Mouse (Mus musculus) lung, adult 2 months (tissue): ENCODE data around the gene Aldh3b1.

Experiments used
- CTCF ChIP-seq: fragments of 200-500 bp; IDR thresholded peaks from 2 replicates; pipeline ENCODE4 v1.5.1; 2011; ENCODE audit warnings: mild to moderate bottlenecking, low read length, control low read depth; ENCODE audit not compliant: insufficient read depth
- POLR2A ChIP-seq: fragments of 200-500 bp; IDR thresholded peaks from 2 replicates; pipeline ENCODE4 v1.6.1; 2011; ENCODE audit warnings: low read depth, mild to moderate bottlenecking, control low read depth, low read length, borderline replicate concordance; ENCODE audit errors: extremely low read depth

DNA sequence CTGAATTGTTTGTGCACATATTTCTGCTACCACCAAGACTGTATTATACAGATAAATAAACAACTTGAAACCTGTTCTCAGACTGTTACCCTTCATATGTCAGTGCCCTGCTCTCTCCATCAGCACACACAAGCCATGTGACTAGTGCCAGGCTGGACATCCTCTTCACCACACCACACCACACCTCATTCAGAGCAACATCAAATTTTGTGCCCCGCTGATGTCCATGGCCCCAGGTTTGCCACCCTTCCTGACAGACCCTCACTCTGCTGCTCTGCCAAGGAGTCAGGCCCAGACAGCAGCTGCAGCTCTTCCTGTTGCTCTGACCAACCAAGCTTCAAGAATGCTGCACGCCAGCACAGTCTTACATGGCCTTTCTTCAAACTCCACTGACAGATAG lies 35.3 kb downstream of the Aldh3b1 start:
- TF ChIP-seq CTCF (no peak), POLR2A (no peak)
